Mouse (Mus musculus) forebrain, embryonic 15.5 days (tissue): ENCODE results near the gene Bad. TPM values are rescaled to one million over a fixed set of nuclear protein-coding genes. Genes with fewer than 3 reads are reported as not detected.
A peak's percentile ranks its signal among the peaks of the same experiment; 100 is the strongest.

Experiments used
- ATAC-seq: fragments of 200-750 bp; cut with Nextera tagmentation; replicated peaks from 2 replicates; pipeline ENCODE4 v1.8.0; 2017; ENCODE audit warnings: mild to moderate bottlenecking, moderate TSS enrichment, moderate library complexity
- H3K27ac ChIP-seq: fragments of 300-500 bp; sonication (generic); replicated peaks from 2 replicates; pipeline ENCODE4 v1.5.1; 2015; ENCODE audit warnings: mild to moderate bottlenecking, inconsistent platforms
- H3K27me3 ChIP-seq: fragments of 300-500 bp; sonication (generic); 2 replicates; pipeline ENCODE4 v1.6.1; 2015; ENCODE audit warnings: inconsistent platforms
- H3K36me3 ChIP-seq: fragments of 300-500 bp; sonication (generic); 2 replicates; pipeline ENCODE4 v1.6.1; 2015; ENCODE audit warnings: mild to moderate bottlenecking, inconsistent platforms
- H3K4me1 ChIP-seq: fragments of 300-500 bp; sonication (generic); 2 replicates; pipeline ENCODE4 v1.6.1; 2015; ENCODE audit warnings: inconsistent platforms
- H3K4me2 ChIP-seq: fragments of 300-500 bp; sonication (generic); replicated peaks from 2 replicates; pipeline ENCODE4 v1.6.1; 2015; ENCODE audit warnings: mild to moderate bottlenecking, inconsistent platforms
- H3K4me3 ChIP-seq: fragments of 300-500 bp; sonication (generic); 2 replicates; pipeline ENCODE4 v1.5.1; 2015; ENCODE audit warnings: mild to moderate bottlenecking, inconsistent platforms
- H3K9ac ChIP-seq: fragments of 300-500 bp; sonication (generic); replicated peaks from 2 replicates; pipeline ENCODE4 v1.6.1; 2015; ENCODE audit warnings: mild to moderate bottlenecking, inconsistent platforms
- H3K9me3 ChIP-seq: fragments of 300-500 bp; sonication (generic); 2 replicates; pipeline ENCODE4 v1.6.1; 2016; ENCODE audit warnings: inconsistent platforms
- WGBS: fragments of 180-500 bp; shearing (Covaris S2); methylation state at CpG from one replicate; pipeline ENCODE4 v1.1.7; 2015; ENCODE audit warnings: mixed read lengths; 5-methylcytosine and 5-hydroxymethylcytosine counted together
- polyA plus RNA-seq: library from polyadenylated mRNA; unstranded; fragments of >200 nt; fragmentation: Nextera tagmentation; extraction: Ambion mirVana; gene quantifications from 2 replicates; pipeline ENCODE4 v1.2.1, GENCODE M21; 2015

Bad gene
- polyA plus RNA-seq, 1 experiment from 2014 or later: 83.7 TPM

- ATAC-seq: no peak
- WGBS: 12% methylated on average over 9 of the region's 9 CpGs
- peaks cover 16% of the 10 kb centered on the region for H3K4me1 ChIP-seq
- no peak overlapping the region for H3K4me2 ChIP-seq
- H3K27me3 ChIP-seq: peaks cover 93% of the 10 kb centered on the region
- no peak overlapping the region for H3K9ac ChIP-seq
- H3K36me3 ChIP-seq: no peaks in the 10 kb centered on the region
- no peak overlapping the region for H3K4me3 ChIP-seq
- no peak overlapping the region for H3K27ac ChIP-seq
- H3K9me3 ChIP-seq: no peaks in the 10 kb centered on the region
These were observed 13.6 kb upstream of the Bad start for GRCm38 (mm10) chr19:6928080-6928479.

GRCm38 (mm10) chr19:6931002-6931401 is 10.7 kb upstream of the Bad start:
- 8% methylated on average over 2 of the region's 2 CpGs for WGBS

GRCm38 (mm10) chr19:6932018-6932417 is 9.6 kb upstream of the Bad start:
- peaks cover 88% of the 10 kb centered on the region for H3K27me3 ChIP-seq
- H3K4me3 ChIP-seq: no peak overlapping the region
- no peak overlapping the region for H3K27ac ChIP-seq
- 31% methylated on average over 1 of the region's 1 CpGs for WGBS
- no peak for ATAC-seq
- H3K36me3 ChIP-seq: no peaks in the 10 kb centered on the region
- no peak overlapping the region for H3K9ac ChIP-seq
- H3K9me3 ChIP-seq: no peaks in the 10 kb centered on the region
- no peak overlapping the region for H3K4me2 ChIP-seq
- peaks cover 16% of the 10 kb centered on the region for H3K4me1 ChIP-seq

More at GRCm38 (mm10) chr19:6931002-6931401, 10.7 kb upstream of the Bad start:
- no peaks in the 10 kb centered on the region for H3K9me3 ChIP-seq
- H3K9ac ChIP-seq: no peak overlapping the region
- H3K4me3 ChIP-seq: no peak overlapping the region
- peaks cover 21% of the 10 kb centered on the region for H3K4me1 ChIP-seq
- peaks cover 94% of the 10 kb centered on the region for H3K27me3 ChIP-seq
- H3K4me2 ChIP-seq: no peak overlapping the region
- ATAC-seq: no peak
- H3K27ac ChIP-seq: no peak overlapping the region
- H3K36me3 ChIP-seq: no peaks in the 10 kb centered on the region

GRCm38 (mm10) chr19:6933102-6933435 is 8.6 kb upstream of the Bad start:
- H3K9ac ChIP-seq: no peak overlapping the region
- peaks cover 77% of the 10 kb centered on the region for H3K27me3 ChIP-seq
- H3K4me3 ChIP-seq: peak overlapping the region; percentile 45
- no peak for ATAC-seq
- H3K4me2 ChIP-seq: peak overlapping the region; percentile 68
- peaks cover 16% of the 10 kb centered on the region for H3K4me1 ChIP-seq
- no peak overlapping the region for H3K27ac ChIP-seq
- WGBS: 25% methylated on average over 4 of the region's 4 CpGs
- H3K36me3 ChIP-seq: no peaks in the 10 kb centered on the region
- no peaks in the 10 kb centered on the region for H3K9me3 ChIP-seq

GRCm38 (mm10) chr19:6933436-6934194 is 8.0 kb upstream of the Bad start:
- no peaks in the 10 kb centered on the region for H3K36me3 ChIP-seq
- H3K4me2 ChIP-seq: peak overlapping the region; percentile 68
- peak overlapping the region; percentile 45 for H3K4me3 ChIP-seq
- ATAC-seq: peak; percentile 57
- no peaks in the 10 kb centered on the region for H3K9me3 ChIP-seq
- WGBS: 3% methylated on average over 56 of the region's 58 CpGs
- H3K27ac ChIP-seq: no peak overlapping the region
- peaks cover 21% of the 10 kb centered on the region for H3K4me1 ChIP-seq
- H3K9ac ChIP-seq: peak overlapping the region; percentile 52
- H3K27me3 ChIP-seq: peaks cover 72% of the 10 kb centered on the region

GRCm38 (mm10) chr19:6934195-6934977 is 7.3 kb upstream of the Bad start, which contains the start of gene Kcnk4:
Gene Kcnk4, minus strand, starts transcription at chr19:6934515.
- Histone ChIP-seq H3K4me2 (peak within 1 kb of the TSS; percentile 68), H3K4me3 (peak within 1 kb of the TSS; percentile 45), H3K27ac (no peak within 1 kb of the TSS), H3K9ac (peak within 1 kb of the TSS; percentile 52), H3K4me1 (peaks cover 28% of the 10 kb centered on the region), H3K36me3 (no peaks in the 10 kb centered on the region), H3K27me3 (peaks cover 64% of the 10 kb centered on the region), H3K9me3 (no peaks in the 10 kb centered on the region)
- 8% methylated on average over 22 of the region's 23 CpGs for WGBS
- ATAC-seq: no peak

GRCm38 (mm10) chr19:6936299-6936698 is 5.4 kb upstream of the Bad start:
- peaks cover 46% of the 10 kb centered on the region for H3K4me1 ChIP-seq
- no peak overlapping the region for H3K4me2 ChIP-seq
- peaks cover 51% of the 10 kb centered on the region for H3K27me3 ChIP-seq
- ATAC-seq: no peak
- H3K9ac ChIP-seq: no peak overlapping the region
- no peak overlapping the region for H3K27ac ChIP-seq
- no peaks in the 10 kb centered on the region for H3K36me3 ChIP-seq
- H3K4me3 ChIP-seq: no peak overlapping the region
- no peaks in the 10 kb centered on the region for H3K9me3 ChIP-seq
- WGBS: 24% methylated on average over 3 of the region's 3 CpGs

GRCm38 (mm10) chr19:6937541-6938465 is 3.9 kb upstream of the Bad start:
- Histone ChIP-seq H3K36me3 (no peaks in the 10 kb centered on the region), H3K9ac (no peak overlapping the region), H3K4me1 (peaks cover 50% of the 10 kb centered on the region), H3K27ac (no peak overlapping the region), H3K27me3 (peaks cover 36% of the 10 kb centered on the region), H3K9me3 (no peaks in the 10 kb centered on the region), H3K4me3 (no peak overlapping the region), H3K4me2 (no peak overlapping the region)
- 79% methylated on average over 16 of the region's 16 CpGs for WGBS
- ATAC-seq: no peak

GRCm38 (mm10) chr19:6939106-6940002 is 2.3 kb upstream of the Bad start:
- H3K36me3 ChIP-seq: no peaks in the 10 kb centered on the region
- no peaks in the 10 kb centered on the region for H3K9me3 ChIP-seq
- H3K4me1 ChIP-seq: peaks cover 43% of the 10 kb centered on the region
- H3K9ac ChIP-seq: no peak overlapping the region
- WGBS: 88% methylated on average over 20 of the region's 20 CpGs
- peak overlapping the region; percentile 93; the same call in 1 of the 2 replicates for H3K4me2 ChIP-seq
- no peak for ATAC-seq
- no peak overlapping the region for H3K27ac ChIP-seq
- H3K27me3 ChIP-seq: peaks cover 21% of the 10 kb centered on the region
- peak overlapping the region; percentile 77; the same call in 1 of the 2 replicates for H3K4me3 ChIP-seq

- ATAC-seq: peak; percentile 34
- H3K9ac ChIP-seq: peak overlapping the region; percentile 90
- H3K4me1 ChIP-seq: peaks cover 42% of the 10 kb centered on the region
- peak overlapping the region; percentile 77 for H3K4me3 ChIP-seq
- H3K4me2 ChIP-seq: peak overlapping the region; percentile 93
- peaks cover 7% of the 10 kb centered on the region for H3K27me3 ChIP-seq
- 0 out of 2 replicates have a peak, but pooled peaks cover 3% of the 10 kb centered on the region for H3K36me3 ChIP-seq
- WGBS: 22% methylated on average over 28 of the region's 29 CpGs
- no peaks in the 10 kb centered on the region for H3K9me3 ChIP-seq
- H3K27ac ChIP-seq: peak overlapping the region; percentile 91
These were observed 987 bp upstream of the Bad start for GRCm38 (mm10) chr19:6940396-6941351.
